Mouse (Mus musculus) liver, adult 2 months (tissue): ENCODE results near the gene Ltb4r2.

Experiments
- CTCF ChIP-seq: fragments of 200-500 bp; IDR thresholded peaks from 2 replicates; pipeline ENCODE4 v1.5.1; 2011; ENCODE audit warnings: low read depth, low read length, control low read depth
- POLR2A ChIP-seq: fragments of 200-500 bp; IDR thresholded peaks from 2 replicates; pipeline ENCODE4 v1.6.1; 2011; ENCODE audit warnings: low read length, control low read depth; ENCODE audit not compliant: insufficient read depth; ENCODE audit errors: extremely low read depth

- no peak for TF ChIP-seq POLR2A
- TF ChIP-seq CTCF = no peak
These were observed 15.4 kb upstream of the Ltb4r2 start for GRCm38 (mm10) chr14:55745861-55746237.
